Mouse (Mus musculus): ENCODE data around the gene Igsf9b. TPM values are rescaled to one million over a fixed set of nuclear protein-coding genes. Genes with fewer than 3 reads are reported as not detected.

Gene Igsf9b
- 5.6 and 8.2 TPM in 2 replicates for polyA plus RNA-seq (2011; ENCODE audit: insufficient read length, low read depth, missing spikeins)

DNA sequence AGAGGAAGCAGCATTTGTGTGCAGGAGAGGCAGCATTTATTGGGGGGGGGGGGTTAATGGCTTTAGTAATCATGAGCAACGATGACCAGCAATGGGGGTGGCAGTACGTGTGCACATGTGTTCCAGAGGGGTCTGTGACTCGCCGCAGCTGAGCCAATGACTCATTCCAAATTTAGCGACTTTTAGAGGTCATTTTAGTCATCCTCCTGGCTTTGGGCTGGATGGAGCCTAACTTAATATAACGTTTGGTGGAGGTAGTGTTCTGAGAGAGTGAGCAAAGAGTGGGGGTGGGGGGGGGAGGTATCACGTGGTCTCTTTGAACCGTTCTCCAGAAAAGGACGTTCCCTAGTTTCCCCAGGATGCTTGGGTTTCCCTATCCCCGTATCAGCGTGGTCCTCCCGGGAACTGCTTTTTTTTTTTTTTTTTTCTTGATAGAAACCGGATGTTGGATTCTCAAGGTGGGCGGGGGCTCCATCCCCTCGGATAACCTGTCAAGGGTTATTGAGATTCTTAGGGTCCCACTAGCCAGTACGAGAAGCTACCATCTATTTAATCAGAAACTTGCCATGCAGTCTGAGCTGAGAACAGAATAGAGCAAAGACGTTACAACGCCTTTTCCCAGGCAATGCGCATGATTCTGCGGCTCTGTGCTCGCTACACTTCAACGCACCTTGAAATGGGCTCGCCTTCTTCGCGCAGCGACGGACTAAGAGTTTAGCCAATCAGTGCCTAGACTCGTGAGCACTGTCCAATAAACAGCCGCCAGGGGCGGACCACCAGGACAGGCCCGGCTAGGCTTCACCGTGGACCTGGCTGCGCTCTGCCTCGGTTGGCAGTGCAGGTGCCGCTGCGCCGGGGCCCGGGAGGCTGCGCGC is at the start of gene Igsf9b:
TSS of gene Igsf9b (plus strand) at position 794 of the 875 bp plus-strand sequence.
- H3K27ac ChIP-seq (ENCODE audit: insufficient read depth, low read length), result no peak within 1 kb of the TSS
- H3K4me1 ChIP-seq (ENCODE audit: control insufficient read depth, insufficient read depth, low read length), result no peaks in the 10 kb centered on the region
- TF ChIP-seq CTCF (IDR thresholded peaks at IDR 0.05; ENCODE audit: borderline replicate concordance, insufficient read depth, low read length) (no peak), POLR2A (IDR thresholded peaks at IDR 0.05; ENCODE audit: low read depth, low read length) (peak; percentile 74)
- peak within 1 kb of the TSS; percentile 69 for H3K4me3 ChIP-seq (ENCODE audit: insufficient read depth, low read length)

GRCm38 (mm10) chr9:27252034-27252714 is 46.8 kb upstream of the Igsf9b start:
- H3K27ac ChIP-seq (ENCODE audit: insufficient read depth, low read length), result no peak overlapping the region
- TF ChIP-seq CTCF (IDR thresholded peaks at IDR 0.05; ENCODE audit: borderline replicate concordance, insufficient read depth, low read length) (no peak), POLR2A (IDR thresholded peaks at IDR 0.05; ENCODE audit: low read depth, low read length) (no peak)

GRCm38 (mm10) chr9:27256454-27256853 is 42.5 kb upstream of the Igsf9b start:
- no peak for TF ChIP-seq POLR2A (IDR thresholded peaks at IDR 0.05; ENCODE audit: low read depth, low read length)
- TF ChIP-seq CTCF (IDR thresholded peaks at IDR 0.05; ENCODE audit: borderline replicate concordance, insufficient read depth, low read length), result no peak
- H3K27ac ChIP-seq (ENCODE audit: insufficient read depth, low read length), result no peak overlapping the region
- no peak overlapping the region for H3K4me3 ChIP-seq (ENCODE audit: insufficient read depth, low read length)
- H3K4me1 ChIP-seq (ENCODE audit: control insufficient read depth, insufficient read depth, low read length), result no peaks in the 10 kb centered on the region

More at GRCm38 (mm10) chr9:27252034-27252714, 46.8 kb upstream of the Igsf9b start:
- Histone ChIP-seq H3K4me1 (ENCODE audit: control insufficient read depth, insufficient read depth, low read length) (no peaks in the 10 kb centered on the region), H3K4me3 (ENCODE audit: insufficient read depth, low read length) (no peak overlapping the region)

GRCm38 (mm10) chr9:27260378-27260947 is 38.5 kb upstream of the Igsf9b start:
- no peak for TF ChIP-seq POLR2A (IDR thresholded peaks at IDR 0.05; ENCODE audit: low read depth, low read length)
- TF ChIP-seq CTCF (IDR thresholded peaks at IDR 0.05; ENCODE audit: borderline replicate concordance, insufficient read depth, low read length), result no peak
- H3K4me1 ChIP-seq (ENCODE audit: control insufficient read depth, insufficient read depth, low read length), result no peaks in the 10 kb centered on the region

DNA sequence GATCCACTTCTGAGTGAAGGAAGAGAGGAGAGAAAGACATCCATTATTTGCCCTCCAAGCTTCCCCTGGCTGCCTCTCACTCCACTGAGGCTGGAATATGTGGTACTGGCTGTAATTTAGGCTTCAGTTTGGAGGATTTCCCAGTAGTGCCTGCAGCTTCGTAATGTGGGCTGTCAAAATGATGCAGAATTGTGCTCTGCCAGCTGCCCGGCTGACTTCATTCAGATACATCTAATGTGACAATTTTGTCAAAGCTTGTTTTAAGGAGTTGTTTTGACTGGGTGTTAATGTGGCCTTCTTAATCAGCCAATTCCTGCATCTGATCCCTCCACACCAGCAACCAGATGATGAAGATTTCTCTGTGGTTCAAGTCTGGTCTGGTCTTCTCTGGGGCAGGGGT is 37.1 kb upstream of the Igsf9b start:
- TF ChIP-seq POLR2A (IDR thresholded peaks at IDR 0.05; ENCODE audit: low read depth, low read length), result no peak
- TF ChIP-seq CTCF (IDR thresholded peaks at IDR 0.05; ENCODE audit: borderline replicate concordance, insufficient read depth, low read length), result no peak
- H3K4me1 ChIP-seq (ENCODE audit: control insufficient read depth, insufficient read depth, low read length), result no peaks in the 10 kb centered on the region
- H3K27ac ChIP-seq (ENCODE audit: insufficient read depth, low read length), result no peak overlapping the region
- no peak overlapping the region for H3K4me3 ChIP-seq (ENCODE audit: insufficient read depth, low read length)

More at GRCm38 (mm10) chr9:27260378-27260947, 38.5 kb upstream of the Igsf9b start:
- no peak overlapping the region for H3K27ac ChIP-seq (ENCODE audit: insufficient read depth, low read length)
- H3K4me3 ChIP-seq (ENCODE audit: insufficient read depth, low read length), result no peak overlapping the region

GRCm38 (mm10) chr9:27265009-27265408 is 34.0 kb upstream of the Igsf9b start:
- no peak overlapping the region for H3K27ac ChIP-seq (ENCODE audit: insufficient read depth, low read length)
- TF ChIP-seq CTCF (IDR thresholded peaks at IDR 0.05; ENCODE audit: borderline replicate concordance, insufficient read depth, low read length) (no peak), POLR2A (IDR thresholded peaks at IDR 0.05; ENCODE audit: low read depth, low read length) (no peak)
- no peaks in the 10 kb centered on the region for H3K4me1 ChIP-seq (ENCODE audit: control insufficient read depth, insufficient read depth, low read length)
- H3K4me3 ChIP-seq (ENCODE audit: insufficient read depth, low read length), result no peak overlapping the region

DNA sequence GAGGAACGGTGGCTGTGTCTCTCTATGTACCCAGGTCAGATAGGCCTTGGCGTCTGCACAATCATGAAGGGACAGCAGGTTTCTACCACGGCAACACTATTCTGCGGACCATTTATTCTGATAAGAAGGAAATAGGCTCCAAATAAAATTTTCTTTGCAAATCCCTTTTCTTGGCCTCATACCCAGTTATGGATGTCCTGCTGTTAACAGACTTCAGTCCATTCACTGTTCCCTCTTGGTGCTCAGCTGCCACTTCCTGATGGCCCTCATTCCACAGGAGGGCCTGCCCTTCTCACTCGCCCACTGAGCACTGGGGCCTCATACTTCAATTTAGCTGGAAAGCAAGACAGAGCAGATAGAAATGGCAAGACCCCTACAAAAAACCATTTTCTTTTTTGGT is 31.1 kb upstream of the Igsf9b start:
- no peak overlapping the region for H3K4me3 ChIP-seq (ENCODE audit: insufficient read depth, low read length)
- TF ChIP-seq POLR2A (IDR thresholded peaks at IDR 0.05; ENCODE audit: low read depth, low read length), result no peak
- no peak overlapping the region for H3K27ac ChIP-seq (ENCODE audit: insufficient read depth, low read length)
- H3K4me1 ChIP-seq (ENCODE audit: control insufficient read depth, insufficient read depth, low read length), result peaks cover 3% of the 10 kb centered on the region; the same call in 1 of the 2 replicates

- H3K27ac ChIP-seq (ENCODE audit: insufficient read depth, low read length), result no peak overlapping the region
- H3K4me3 ChIP-seq (ENCODE audit: insufficient read depth, low read length), result no peak overlapping the region
- TF ChIP-seq CTCF (IDR thresholded peaks at IDR 0.05; ENCODE audit: borderline replicate concordance, insufficient read depth, low read length), result no peak
- no peak for TF ChIP-seq POLR2A (IDR thresholded peaks at IDR 0.05; ENCODE audit: low read depth, low read length)
- H3K4me1 ChIP-seq (ENCODE audit: control insufficient read depth, insufficient read depth, low read length), result peaks cover 3% of the 10 kb centered on the region; the same call in 1 of the 2 replicates
Measured at GRCm38 (mm10) chr9:27268493-27268892, 30.5 kb upstream of the Igsf9b start.

- TF ChIP-seq POLR2A (IDR thresholded peaks at IDR 0.05; ENCODE audit: low read depth, low read length), result no peak
- TF ChIP-seq CTCF (IDR thresholded peaks at IDR 0.05; ENCODE audit: borderline replicate concordance, insufficient read depth, low read length), result no peak
- Histone ChIP-seq H3K4me3 (ENCODE audit: insufficient read depth, low read length) (no peak overlapping the region), H3K27ac (ENCODE audit: insufficient read depth, low read length) (no peak overlapping the region), H3K4me1 (ENCODE audit: control insufficient read depth, insufficient read depth, low read length) (peaks cover 3% of the 10 kb centered on the region; the same call in 1 of the 2 replicates)
Measured at GRCm38 (mm10) chr9:27269322-27269721, 29.7 kb upstream of the Igsf9b start.

Data from embryonic fibroblast, embryonic 13.5 days (primary cell).